Mouse (Mus musculus): ENCODE data around the gene Tspan9. TPM values are rescaled to one million over a fixed set of nuclear protein-coding genes. Genes with fewer than 3 reads are reported as not detected.

Tspan9 gene
- total RNA-seq, 1 experiment = 161 TPM

DNA sequence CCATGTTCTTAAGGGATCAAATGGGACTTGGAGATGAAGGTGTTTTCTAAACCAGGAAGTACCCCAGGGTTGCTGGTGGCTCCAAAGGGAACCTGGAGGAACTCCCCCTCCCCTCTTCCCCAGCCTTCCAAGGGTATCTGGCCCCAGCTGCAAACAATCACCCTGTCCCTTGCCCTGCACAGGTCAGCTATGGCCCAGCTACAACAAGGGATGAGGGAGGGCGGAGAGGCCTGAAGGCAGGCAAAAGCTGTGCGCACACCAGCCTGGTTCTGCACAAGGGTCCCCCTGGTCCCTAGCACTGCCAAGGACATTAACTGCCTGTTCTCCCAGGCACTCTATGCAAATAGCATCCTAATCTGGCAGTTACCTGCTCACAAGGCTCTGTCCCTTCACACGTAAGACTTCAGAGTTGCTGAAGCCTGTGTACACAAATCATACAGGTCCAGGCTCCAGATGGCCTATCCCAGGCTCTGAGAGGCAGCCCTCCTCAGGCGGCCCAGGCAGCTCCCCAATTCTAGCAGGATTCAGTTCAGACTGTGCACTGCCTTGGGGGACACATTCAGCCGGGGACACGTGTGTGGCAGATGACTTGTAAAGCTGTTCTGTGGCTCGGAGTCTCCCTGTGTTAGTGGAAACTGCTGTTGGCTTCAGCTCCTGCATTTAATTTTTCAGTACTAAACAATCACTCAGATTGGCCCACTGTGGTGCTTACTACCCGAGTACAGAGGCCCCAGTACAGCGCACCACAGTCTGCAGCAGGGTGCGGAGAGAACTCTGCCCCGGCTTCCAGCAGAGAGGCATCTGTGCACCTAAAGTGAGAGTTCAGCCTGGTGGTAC, 133.0 kb downstream of the Tspan9 start:
- Histone ChIP-seq H3K4me1 (ENCODE audit: control insufficient read depth in 2 of 2, insufficient read depth in 2 of 2, low read length in 2 of 2, poor library complexity in 1 of 2) (peaks cover 2 to 9% of the 10 kb centered on the region in 2 experiments; a peak in 1 of 4 replicates), H3K4me3 (ENCODE audit: insufficient read depth in 1 of 2, low read depth in 1 of 2, low read length in 2 of 2, poor library complexity in 1 of 2, severe bottlenecking in 1 of 2) (no peak overlapping the region), H3K9ac (ENCODE audit: insufficient read depth, low read depth, low read length, poor library complexity, severe bottlenecking) (no peak overlapping the region), H3K27ac (ENCODE audit: insufficient read depth, low read depth, low read length, poor library complexity, severe bottlenecking) (no peak overlapping the region; the same call in 1 of the 2 replicates), H3K36me3 (ENCODE audit: control insufficient read depth, insufficient read depth, low read length, poor library complexity, severe bottlenecking) (no peaks in the 10 kb centered on the region), H3K9me3 (ENCODE audit: control insufficient read depth, insufficient read depth, low read depth, low read length) (no peaks in the 10 kb centered on the region)
- TF ChIP-seq CHD2 (IDR thresholded peaks at IDR 0.05; ENCODE audit: low read depth, low read length) = no peak
- TF ChIP-seq ZC3H11A (IDR thresholded peaks at IDR 0.05; ENCODE audit: borderline replicate concordance, low read depth, low read length) = no peak
- TF ChIP-seq ZNF384 (IDR thresholded peaks at IDR 0.05; ENCODE audit: low read depth, low read length) = no peak
- no peak for TF ChIP-seq MAFK (IDR thresholded peaks at IDR 0.05; ENCODE audit: insufficient read depth, low read depth, low read length)
- no peak for TF ChIP-seq HCFC1 (IDR thresholded peaks at IDR 0.05; ENCODE audit: borderline replicate concordance, insufficient read depth, low read length)
- DNase-seq (ENCODE audit: low read depth, low spot score) = no peak
- in situ Hi-C loops (cut with MboI; ENCODE audit: low sequenced_read_pairs in 2 of 2, unreplicated experiment in 2 of 2) = no loop called here

DNA sequence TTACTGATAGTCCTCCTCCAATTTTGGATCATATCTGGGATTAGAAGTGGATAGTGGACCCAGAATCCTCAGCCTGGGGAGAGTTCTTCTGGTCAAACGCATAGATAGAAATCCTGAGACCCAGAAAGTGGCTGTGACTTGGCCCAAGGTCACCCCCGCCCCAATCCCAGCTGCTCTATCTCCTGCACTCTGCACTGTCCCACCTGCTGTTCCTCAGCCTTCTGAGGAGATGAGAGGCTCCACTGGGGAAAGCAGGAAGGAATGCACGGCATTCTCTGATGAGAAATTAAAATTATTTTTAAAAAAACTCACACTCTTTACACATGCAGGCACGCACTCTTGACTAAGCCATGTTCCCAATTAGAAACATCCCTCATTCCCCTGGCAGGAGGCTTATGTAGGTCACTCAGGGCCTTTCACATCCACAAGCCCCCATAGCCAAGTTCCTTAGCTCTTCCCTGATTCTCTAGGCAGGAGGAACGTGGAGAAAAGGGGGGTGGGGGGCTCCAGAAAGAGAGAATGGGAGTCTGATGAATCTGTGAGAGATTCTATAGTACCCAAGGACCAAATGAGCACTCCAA, 135.3 kb downstream of the Tspan9 start:
- DNase-seq (ENCODE audit: low read depth, low spot score) = no peak
- no peaks in the 10 kb centered on the region for H3K36me3 ChIP-seq (ENCODE audit: control insufficient read depth, insufficient read depth, low read length, poor library complexity, severe bottlenecking)
- peaks cover 2 to 9% of the 10 kb centered on the region in 2 experiments; a peak in 1 of 4 replicates for H3K4me1 ChIP-seq (ENCODE audit: control insufficient read depth in 2 of 2, insufficient read depth in 2 of 2, low read length in 2 of 2, poor library complexity in 1 of 2)
- TF ChIP-seq ZC3H11A (IDR thresholded peaks at IDR 0.05; ENCODE audit: borderline replicate concordance, low read depth, low read length) = no peak
- no peak for TF ChIP-seq CHD2 (IDR thresholded peaks at IDR 0.05; ENCODE audit: low read depth, low read length)
- TF ChIP-seq MAFK (IDR thresholded peaks at IDR 0.05; ENCODE audit: insufficient read depth, low read depth, low read length) = no peak
- no peak for TF ChIP-seq HCFC1 (IDR thresholded peaks at IDR 0.05; ENCODE audit: borderline replicate concordance, insufficient read depth, low read length)
- no peak for TF ChIP-seq ZNF384 (IDR thresholded peaks at IDR 0.05; ENCODE audit: low read depth, low read length)
- H3K4me3 ChIP-seq (ENCODE audit: insufficient read depth in 1 of 2, low read depth in 1 of 2, low read length in 2 of 2, poor library complexity in 1 of 2, severe bottlenecking in 1 of 2) = no peak overlapping the region
- no peak overlapping the region for H3K9ac ChIP-seq (ENCODE audit: insufficient read depth, low read depth, low read length, poor library complexity, severe bottlenecking)
- in situ Hi-C loops (cut with MboI; ENCODE audit: low sequenced_read_pairs in 2 of 2, unreplicated experiment in 2 of 2) = no loop called here
- no peaks in the 10 kb centered on the region for H3K9me3 ChIP-seq (ENCODE audit: control insufficient read depth, insufficient read depth, low read depth, low read length)
- H3K27ac ChIP-seq (ENCODE audit: insufficient read depth, low read depth, low read length, poor library complexity, severe bottlenecking) = no peak overlapping the region

DNA sequence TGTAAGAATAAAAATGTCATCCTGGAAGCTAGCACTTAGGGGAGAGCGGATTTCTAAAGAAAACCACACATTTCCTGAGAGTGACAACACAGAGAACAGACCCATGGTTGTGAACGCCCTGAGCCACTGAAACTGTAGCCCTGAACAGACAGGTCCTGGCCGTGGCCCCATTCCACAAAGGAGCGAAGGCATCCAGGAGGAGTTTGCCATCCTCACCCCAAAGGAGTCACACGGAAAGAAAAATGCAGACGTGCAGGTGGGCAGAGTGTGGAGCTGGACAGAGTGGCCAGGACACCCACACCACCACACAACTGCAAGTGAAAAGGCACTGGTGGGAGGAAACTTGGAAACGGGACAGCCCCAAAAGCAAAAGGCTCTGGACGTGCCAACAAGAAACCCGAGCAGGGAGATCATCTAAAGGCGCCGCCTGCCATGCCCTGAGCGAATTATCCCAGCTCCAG, 136.1 kb downstream of the Tspan9 start:
- in situ Hi-C loops (cut with MboI; ENCODE audit: low sequenced_read_pairs in 2 of 2, unreplicated experiment in 2 of 2) = no loop called here
- no peaks in the 10 kb centered on the region for H3K9me3 ChIP-seq (ENCODE audit: control insufficient read depth, insufficient read depth, low read depth, low read length)
- no peaks in the 10 kb centered on the region for H3K36me3 ChIP-seq (ENCODE audit: control insufficient read depth, insufficient read depth, low read length, poor library complexity, severe bottlenecking)
- H3K4me3 ChIP-seq (ENCODE audit: insufficient read depth in 1 of 2, low read depth in 1 of 2, low read length in 2 of 2, poor library complexity in 1 of 2, severe bottlenecking in 1 of 2) = no peak overlapping the region
- H3K4me1 ChIP-seq (ENCODE audit: control insufficient read depth in 2 of 2, insufficient read depth in 2 of 2, low read length in 2 of 2, poor library complexity in 1 of 2) = peaks cover 2 to 9% of the 10 kb centered on the region in 2 experiments; a peak in 1 of 4 replicates
- DNase-seq (ENCODE audit: low read depth, low spot score) = no peak
- TF ChIP-seq HCFC1 (IDR thresholded peaks at IDR 0.05; ENCODE audit: borderline replicate concordance, insufficient read depth, low read length) (no peak), ZC3H11A (IDR thresholded peaks at IDR 0.05; ENCODE audit: borderline replicate concordance, low read depth, low read length) (no peak), CHD2 (IDR thresholded peaks at IDR 0.05; ENCODE audit: low read depth, low read length) (no peak), MAFK (IDR thresholded peaks at IDR 0.05; ENCODE audit: insufficient read depth, low read depth, low read length) (no peak)
- H3K9ac ChIP-seq (ENCODE audit: insufficient read depth, low read depth, low read length, poor library complexity, severe bottlenecking) = no peak overlapping the region
- H3K27ac ChIP-seq (ENCODE audit: insufficient read depth, low read depth, low read length, poor library complexity, severe bottlenecking) = no peak overlapping the region

DNA sequence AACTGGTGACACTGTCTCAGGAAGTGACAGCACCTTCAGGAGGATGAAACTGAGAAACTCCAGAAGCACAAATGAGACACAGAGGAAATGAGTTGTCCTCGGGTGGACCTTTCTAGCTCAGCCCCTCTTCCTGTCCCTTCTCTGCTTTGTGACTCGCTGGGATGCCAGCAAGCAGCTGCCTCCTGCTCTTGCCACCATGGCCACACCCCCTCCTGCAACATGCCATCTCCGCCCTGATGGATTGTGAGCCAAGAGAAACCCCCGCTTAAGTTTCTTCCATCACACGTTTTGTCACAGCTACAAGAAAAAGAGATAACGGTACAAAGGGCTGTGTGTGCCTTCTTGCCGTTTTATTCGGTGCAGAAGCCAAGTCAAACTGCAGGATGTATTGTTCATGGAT, 137.2 kb downstream of the Tspan9 start:
- TF ChIP-seq ZNF384 (IDR thresholded peaks at IDR 0.05; ENCODE audit: low read depth, low read length) (no peak), CHD2 (IDR thresholded peaks at IDR 0.05; ENCODE audit: low read depth, low read length) (no peak), ZC3H11A (IDR thresholded peaks at IDR 0.05; ENCODE audit: borderline replicate concordance, low read depth, low read length) (no peak)
- Histone ChIP-seq H3K36me3 (ENCODE audit: control insufficient read depth, insufficient read depth, low read length, poor library complexity, severe bottlenecking) (no peaks in the 10 kb centered on the region), H3K9ac (ENCODE audit: insufficient read depth, low read depth, low read length, poor library complexity, severe bottlenecking) (no peak overlapping the region), H3K9me3 (ENCODE audit: control insufficient read depth, insufficient read depth, low read depth, low read length) (no peaks in the 10 kb centered on the region), H3K4me3 (ENCODE audit: insufficient read depth in 1 of 2, low read depth in 1 of 2, low read length in 2 of 2, poor library complexity in 1 of 2, severe bottlenecking in 1 of 2) (no peak overlapping the region), H3K27ac (ENCODE audit: insufficient read depth, low read depth, low read length, poor library complexity, severe bottlenecking) (no peak overlapping the region), H3K4me1 (ENCODE audit: control insufficient read depth in 2 of 2, insufficient read depth in 2 of 2, low read length in 2 of 2, poor library complexity in 1 of 2) (peaks cover 2% of the 10 kb centered on the region in 2 experiments; a peak in 1 of 4 replicates)
- no peak for DNase-seq (ENCODE audit: low read depth, low spot score)
- in situ Hi-C loops (cut with MboI; ENCODE audit: low sequenced_read_pairs in 2 of 2, unreplicated experiment in 2 of 2) = no loop called here
